Mouse (Mus musculus) inflammation-experienced regulatory T-cells, adult 6 months (primary cell): Measurements from ENCODE around the gene Fbp2. TPM values are rescaled to one million over a fixed set of nuclear protein-coding genes. Genes with fewer than 3 reads are reported as not detected.
"Not testable (repeated sequence)": the region's sequence is repeated elsewhere in the genome, so short reads cannot be mapped to it uniquely, and the experiment has no call there.

Source experiments
- ATAC-seq: one replicate; pipeline ENCODE4 v1.8.0; 2017
- polyA plus RNA-seq, 3 experiments: library from polyadenylated mRNA; unstranded; fragments of 100-300 nt; shearing (Covaris generic); gene quantifications; one replicate each; pipeline ENCODE4 v1.2.1; 2017

Fbp2 gene
- polyA plus RNA-seq, 3 experiments from 2014 or later, result not detected

DNA sequence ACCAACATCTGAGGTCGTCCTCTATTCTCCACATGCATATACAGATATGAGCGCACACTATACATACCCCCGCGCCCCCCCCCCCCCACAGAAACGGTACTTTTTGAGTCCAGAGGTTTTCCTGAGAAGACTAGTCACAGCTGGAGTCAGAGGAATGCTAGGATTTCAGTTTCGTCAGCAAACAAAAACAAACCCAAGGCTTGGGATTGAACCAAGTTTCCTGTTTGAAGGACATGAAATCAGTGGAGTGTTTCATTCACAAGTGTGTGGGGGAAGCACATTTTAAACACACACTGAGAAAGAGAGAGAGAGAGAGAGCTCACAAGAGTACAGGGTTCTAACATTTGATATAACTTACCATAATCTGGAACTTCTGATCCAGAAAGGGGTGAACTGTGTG lies 5.5 kb upstream of the Fbp2 start:
- ATAC-seq, result no peak

DNA sequence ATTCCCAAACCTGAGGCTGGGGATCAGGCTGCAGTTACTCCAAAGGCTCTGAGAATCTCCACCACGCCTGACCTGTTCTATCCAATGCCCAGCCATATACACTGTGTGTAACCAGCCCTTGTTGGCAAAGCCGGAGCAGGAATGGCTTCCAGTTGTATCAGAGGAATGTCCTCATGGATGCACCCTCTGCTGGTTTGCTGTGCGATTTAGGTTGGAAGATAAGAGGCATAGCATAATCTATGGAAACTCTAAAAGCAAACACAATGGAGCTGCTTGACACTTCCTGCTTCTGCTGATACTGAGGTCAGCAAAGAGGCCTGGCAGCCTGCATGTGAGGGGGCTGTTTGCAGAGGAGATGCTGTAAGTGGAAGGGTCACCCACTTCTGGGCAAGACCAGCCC lies 4.7 kb upstream of the Fbp2 start:
- ATAC-seq, result no peak

DNA sequence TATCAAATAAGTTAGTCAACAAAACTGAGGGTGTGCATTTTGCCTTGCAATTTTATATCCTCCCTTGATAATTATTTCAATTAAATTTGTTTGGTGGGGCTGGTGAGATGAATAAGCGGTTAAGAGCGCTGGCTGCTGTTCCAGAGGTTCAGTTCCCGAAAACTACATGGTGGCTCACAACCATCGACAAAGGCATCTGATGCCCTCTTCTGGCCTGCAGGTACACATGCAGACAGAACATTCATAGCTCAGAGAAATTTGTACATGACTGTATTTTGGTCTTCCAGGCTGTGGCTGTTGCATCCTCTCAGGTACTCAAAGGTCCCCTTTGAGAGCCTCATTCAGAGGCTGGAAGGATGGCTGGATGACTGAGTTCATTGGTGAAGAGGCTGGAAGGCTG lies 1.8 kb upstream of the Fbp2 start:
- ATAC-seq, result no peak

DNA sequence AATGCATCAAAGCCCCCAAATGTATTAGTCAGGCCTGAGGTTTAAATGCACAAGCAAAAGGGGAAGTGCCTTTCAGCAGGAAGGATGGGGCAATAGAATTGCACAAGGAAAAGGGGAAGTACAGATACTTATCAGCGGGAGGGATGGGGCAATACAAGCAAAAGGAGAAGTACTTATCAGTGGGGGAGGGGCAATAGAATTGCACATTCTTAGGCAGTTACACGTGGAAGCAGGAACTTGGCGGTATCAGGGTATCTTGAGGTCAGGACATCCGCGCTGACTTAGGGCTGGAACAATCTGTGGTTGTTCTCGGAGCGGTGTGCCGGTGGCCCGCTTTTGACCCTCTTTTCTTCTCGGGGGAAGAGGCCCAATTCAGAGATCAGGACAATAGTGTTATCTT lies 1.0 kb upstream of the Fbp2 start:
- not testable (repeated sequence) for ATAC-seq

DNA sequence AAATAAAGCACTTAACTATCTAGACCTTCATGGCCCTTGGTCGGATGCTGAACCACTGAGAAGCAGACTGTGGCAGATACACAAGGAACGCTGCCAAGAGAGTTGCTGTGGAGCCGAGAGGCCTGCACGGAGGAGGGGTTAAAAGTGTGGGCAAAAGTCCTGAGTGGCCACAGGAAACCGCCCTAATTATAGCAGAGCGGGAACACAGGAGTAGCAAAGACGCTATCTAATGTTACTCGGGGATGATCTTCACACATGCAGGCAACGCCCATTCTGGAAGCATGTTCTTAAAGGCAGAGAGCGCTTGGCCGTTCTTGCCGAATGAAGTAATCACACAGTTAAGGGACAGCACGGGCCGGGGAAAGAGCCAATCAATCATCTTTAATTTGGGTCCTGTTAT lies 1.4 kb downstream of the Fbp2 start:
- ATAC-seq, result no peak

DNA sequence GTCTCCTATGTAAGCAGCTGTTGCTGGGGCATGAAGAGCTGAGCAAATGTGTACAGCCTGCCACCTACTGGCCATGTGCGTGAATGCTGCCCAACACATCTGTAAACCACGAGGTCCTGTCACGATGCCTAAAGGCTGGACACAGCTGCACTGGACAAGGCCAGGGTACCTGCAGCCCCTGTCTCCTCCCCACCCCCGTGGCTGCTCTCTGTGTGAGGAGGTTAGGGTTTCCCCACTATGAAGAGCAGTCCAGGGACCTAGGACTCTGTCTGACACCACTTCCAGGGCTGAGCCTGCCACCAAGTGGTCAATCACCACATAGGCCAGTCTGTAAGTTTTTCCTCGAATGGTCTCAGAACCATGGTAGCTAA lies 1.9 kb downstream of the Fbp2 start:
- ATAC-seq, result peak; percentile 95

DNA sequence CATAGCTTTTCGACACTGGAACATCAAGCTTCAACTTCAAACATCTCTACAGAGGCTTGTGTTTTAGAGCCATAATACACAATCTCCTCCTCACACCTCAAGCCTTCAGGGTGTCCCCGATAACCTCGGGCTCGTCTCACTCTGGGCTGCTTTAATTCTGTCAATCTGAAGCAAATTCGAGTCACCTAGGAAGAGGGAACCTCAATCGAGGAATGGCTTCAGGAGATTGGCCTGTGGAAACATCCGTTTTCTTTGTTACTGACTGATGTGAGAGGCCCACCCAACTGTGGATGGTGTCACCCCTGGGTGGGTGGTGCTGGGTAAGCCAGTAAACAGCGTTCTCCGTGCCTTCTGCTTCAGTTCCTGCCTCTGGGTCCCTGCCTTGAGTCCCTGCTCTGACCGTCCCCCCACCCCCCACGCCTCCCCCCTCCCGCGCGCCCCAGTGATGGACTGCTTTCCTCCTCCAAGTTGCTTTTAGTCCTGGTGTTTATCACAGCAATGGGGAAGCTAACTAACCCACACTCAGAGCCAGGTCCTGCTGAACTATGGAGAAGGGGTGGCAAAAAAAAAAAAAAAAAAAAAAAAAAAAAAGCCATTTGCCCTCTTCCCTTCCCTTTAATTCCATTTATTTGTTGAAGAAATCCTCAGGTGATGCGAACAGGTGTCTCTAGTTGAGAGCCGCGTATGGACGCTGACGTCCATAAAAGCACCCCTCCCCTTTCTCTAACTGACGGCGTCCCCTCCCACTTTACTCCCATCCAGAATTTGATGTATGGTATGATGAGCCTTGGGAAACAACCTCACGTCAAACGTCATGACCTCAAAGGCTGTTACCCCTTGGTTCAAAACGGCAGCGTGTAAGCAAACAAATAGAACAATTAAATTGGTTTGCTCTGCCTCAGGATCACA lies 2.6 kb downstream of the Fbp2 start:
- ATAC-seq, result peak; percentile 21

DNA sequence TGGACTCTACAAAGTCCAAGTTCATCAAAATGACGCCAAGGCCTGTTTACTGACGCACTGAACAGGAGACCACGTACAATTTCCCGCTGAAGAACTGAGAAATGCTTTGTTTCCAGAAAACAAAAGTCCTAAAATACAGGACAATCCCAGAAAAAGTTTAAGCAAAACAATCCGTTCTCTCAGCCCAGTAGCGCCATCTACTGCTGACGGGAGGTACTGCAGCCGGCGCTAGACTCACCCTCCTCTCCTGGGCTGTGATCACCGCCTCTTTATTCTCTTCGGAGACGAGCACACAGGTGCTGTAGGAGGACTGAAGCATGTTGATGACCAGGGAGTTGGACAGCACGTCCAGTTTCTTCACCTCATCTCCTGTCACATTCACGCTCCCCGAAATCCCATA lies 3.6 kb downstream of the Fbp2 start:
- no peak for ATAC-seq

DNA sequence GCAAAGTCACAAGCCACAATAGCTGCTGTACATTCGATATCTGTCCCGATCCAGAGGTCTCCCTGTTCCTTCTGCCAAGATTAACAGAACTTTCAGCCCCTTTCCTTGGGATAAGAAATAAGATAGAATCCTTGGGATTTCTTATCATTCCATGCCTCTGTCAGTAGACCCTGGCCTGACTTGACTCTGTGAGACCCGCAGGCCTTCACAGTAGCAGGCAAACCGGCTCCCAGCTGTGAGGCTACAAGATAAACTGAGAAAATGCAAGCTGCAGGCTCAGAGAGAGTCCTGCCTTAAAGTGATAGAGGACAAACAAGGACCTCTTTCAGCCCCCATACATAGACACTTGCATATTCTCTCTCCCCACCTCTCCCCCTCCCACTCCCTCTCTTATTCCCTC lies 24.9 kb downstream of the Fbp2 start:
- no peak for ATAC-seq

DNA sequence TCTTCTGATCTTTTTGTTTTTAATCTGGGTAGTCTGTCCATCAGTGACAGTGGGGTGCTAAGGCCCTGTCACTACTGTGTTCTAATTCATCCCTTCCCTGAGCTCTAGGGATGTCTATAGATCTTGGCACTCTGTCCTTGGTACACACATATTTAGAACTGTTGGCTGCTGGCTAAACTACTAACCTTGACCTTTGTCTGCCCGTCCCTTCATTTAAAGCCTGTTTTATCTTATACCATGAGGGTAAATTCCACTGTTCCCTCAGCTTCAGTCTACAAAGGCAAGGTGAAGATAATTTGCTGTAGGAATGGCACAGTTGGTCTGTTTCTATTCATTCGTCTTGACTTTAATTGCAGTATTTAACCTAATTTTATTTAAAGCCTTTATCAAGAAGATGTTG lies 26.0 kb downstream of the Fbp2 start:
- no peak for ATAC-seq

DNA sequence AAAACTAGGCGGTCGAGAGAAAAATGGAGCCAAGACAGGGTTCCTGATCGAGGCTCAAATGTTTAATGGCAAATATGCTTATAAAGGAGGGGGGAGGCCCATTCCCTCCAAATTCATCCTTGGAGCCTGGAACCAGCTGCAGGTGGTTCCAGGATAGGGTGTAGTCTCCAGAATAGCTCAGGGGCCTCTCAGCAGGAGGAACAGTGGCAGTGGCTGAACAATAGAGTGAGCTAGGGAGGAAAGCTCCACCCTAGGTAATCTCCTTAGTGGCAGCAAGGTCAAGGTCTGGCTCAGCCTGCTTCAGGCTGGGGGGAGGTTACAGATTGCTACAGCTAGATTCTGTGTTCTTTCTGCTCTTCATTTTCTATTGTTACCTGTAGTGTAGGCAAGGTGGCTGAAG lies 42.5 kb downstream of the Fbp2 start:
- ATAC-seq, result not testable (repeated sequence)

DNA sequence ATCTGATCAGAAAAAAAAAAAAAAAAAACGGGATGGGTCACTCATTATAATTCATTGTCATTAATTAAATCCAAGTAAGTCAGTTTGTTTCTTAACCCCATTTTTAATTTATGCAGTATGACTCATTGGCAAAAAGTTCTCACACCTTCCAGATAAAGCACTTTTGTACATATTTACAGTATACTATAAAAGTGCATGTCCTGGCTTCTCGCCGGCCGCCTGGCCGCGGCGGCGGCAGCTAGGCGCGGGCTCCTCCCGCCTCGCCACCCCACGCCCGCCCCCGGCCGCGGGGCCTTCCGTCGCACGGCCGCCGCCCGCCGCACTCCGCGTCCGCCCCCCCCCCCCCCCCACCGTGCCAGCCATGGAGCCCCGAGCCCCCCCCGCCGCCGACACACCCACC lies 45.5 kb downstream of the Fbp2 start:
- ATAC-seq, result no peak

DNA sequence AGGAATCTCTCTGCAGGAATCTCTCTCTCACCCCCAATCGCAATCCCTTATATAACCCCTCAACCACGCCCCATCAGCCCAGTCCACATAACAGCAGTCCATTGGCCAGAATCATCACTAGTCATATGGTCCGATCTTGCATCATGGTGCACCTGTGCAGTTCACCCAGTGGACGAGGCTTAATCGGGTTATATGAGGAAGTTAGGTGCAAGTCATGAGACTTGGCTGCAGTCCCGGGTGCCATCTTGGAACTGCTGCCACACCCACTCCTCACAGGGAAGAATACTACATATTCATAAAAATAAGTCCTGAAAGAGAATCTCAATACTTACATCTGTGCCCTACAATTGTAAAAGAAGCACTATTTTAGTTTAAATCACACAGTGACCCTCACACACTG lies 50.2 kb downstream of the Fbp2 start:
- not testable (repeated sequence) for ATAC-seq

Other genes starting within 250 kb of the Fbp2 start
- 1 to 10 TPM; 1.4 to 6.6 (median 3.1) TPM for gene 6720489N17Rik, start 234.2 kb downstream of the Fbp2 start, polyA plus RNA-seq
- gene Platr25, start 97.7 kb downstream of the Fbp2 start, polyA plus RNA-seq, result 10 to 100 TPM; 12.2 to 26.0 (median 15.6) TPM
- gene Gm5141, start 72.6 kb downstream of the Fbp2 start, polyA plus RNA-seq, result 1 to 10 TPM; 3.7 to 6.5 (median 4.6) TPM
- gene Fbp1, start 29.9 kb upstream of the Fbp2 start, polyA plus RNA-seq, result not detected
- 100 to 1,000 TPM; 191 to 238 (median 213) TPM for gene 2010111I01Rik, start 106.5 kb upstream of the Fbp2 start, polyA plus RNA-seq